Mouse (Mus musculus): ENCODE data around the gene Gtf2f2.

The Gtf2f2 gene

GRCm38 (mm10) chr14:76010102-76011061 lies at the start of gene Gtf2f2:
Gtf2f2 (minus strand) TSS chr14:76010865.
- in situ Hi-C loops (cut with MboI; ENCODE audit: unreplicated experiment in 2 of 2), result no loop called here

- in situ Hi-C loops (cut with MboI; ENCODE audit: unreplicated experiment in 2 of 2), result no loop called here
These were observed 48.8 kb upstream of the Gtf2f2 start for GRCm38 (mm10) chr14:76059441-76059840.

GRCm38 (mm10) chr14:76053726-76054125 lies 43.1 kb upstream of the Gtf2f2 start:
- in situ Hi-C loops (cut with MboI; ENCODE audit: unreplicated experiment in 2 of 2), result no loop called here

GRCm38 (mm10) chr14:76051966-76052365 lies 41.3 kb upstream of the Gtf2f2 start:
- in situ Hi-C loops (cut with MboI; ENCODE audit: unreplicated experiment in 2 of 2), result no loop called here

GRCm38 (mm10) chr14:76045767-76046166 lies 35.1 kb upstream of the Gtf2f2 start:
- in situ Hi-C loops (cut with MboI; ENCODE audit: unreplicated experiment in 2 of 2), result no loop called here

GRCm38 (mm10) chr14:76044164-76044557 lies 33.5 kb upstream of the Gtf2f2 start:
- in situ Hi-C loops (cut with MboI; ENCODE audit: unreplicated experiment in 2 of 2), result no loop called here

GRCm38 (mm10) chr14:76043251-76044163 lies 32.8 kb upstream of the Gtf2f2 start:
- in situ Hi-C loops (cut with MboI; ENCODE audit: unreplicated experiment in 2 of 2), result no loop called here

- in situ Hi-C loops (cut with MboI; ENCODE audit: unreplicated experiment in 2 of 2), result no loop called here
These were observed 22.6 kb upstream of the Gtf2f2 start for GRCm38 (mm10) chr14:76033221-76033637.

- in situ Hi-C loops (cut with MboI; ENCODE audit: unreplicated experiment in 2 of 2), result no loop called here
These were observed 22.0 kb upstream of the Gtf2f2 start for GRCm38 (mm10) chr14:76032671-76033136.

- in situ Hi-C loops (cut with MboI; ENCODE audit: unreplicated experiment in 2 of 2), result no loop called here
These were observed 20.6 kb upstream of the Gtf2f2 start for GRCm38 (mm10) chr14:76031117-76031842.

- in situ Hi-C loops (cut with MboI; ENCODE audit: unreplicated experiment in 2 of 2), result no loop called here
These were observed 14.0 kb upstream of the Gtf2f2 start for GRCm38 (mm10) chr14:76024641-76025040.

GRCm38 (mm10) chr14:76020927-76021719 lies 10.5 kb upstream of the Gtf2f2 start:
- in situ Hi-C loops (cut with MboI; ENCODE audit: unreplicated experiment in 2 of 2), result no loop called here

- in situ Hi-C loops (cut with MboI; ENCODE audit: unreplicated experiment in 2 of 2), result no loop called here
These were observed 9.7 kb upstream of the Gtf2f2 start for GRCm38 (mm10) chr14:76020259-76020785.

- in situ Hi-C loops (cut with MboI; ENCODE audit: unreplicated experiment in 2 of 2), result no loop called here
These were observed 7.3 kb upstream of the Gtf2f2 start for GRCm38 (mm10) chr14:76017785-76018490.

- in situ Hi-C loops (cut with MboI; ENCODE audit: unreplicated experiment in 2 of 2), result no loop called here
These were observed 3.7 kb upstream of the Gtf2f2 start for GRCm38 (mm10) chr14:76014331-76014730.

GRCm38 (mm10) chr14:76011062-76011457 lies 395 bp upstream of the Gtf2f2 start:
- in situ Hi-C loops (cut with MboI; ENCODE audit: unreplicated experiment in 2 of 2), result no loop called here

GRCm38 (mm10) chr14:76009185-76009584 lies 1.5 kb downstream of the Gtf2f2 start:
- in situ Hi-C loops (cut with MboI; ENCODE audit: unreplicated experiment in 2 of 2), result no loop called here

GRCm38 (mm10) chr14:76008174-76008573 lies 2.5 kb downstream of the Gtf2f2 start:
- in situ Hi-C loops (cut with MboI; ENCODE audit: unreplicated experiment in 2 of 2), result no loop called here

- in situ Hi-C loops (cut with MboI; ENCODE audit: unreplicated experiment in 2 of 2), result no loop called here
These were observed 5.7 kb downstream of the Gtf2f2 start for GRCm38 (mm10) chr14:76005011-76005410.

Data from v-Abl transformed pro-B cells (cell line).